Mouse (Mus musculus) lung, adult 18-20 months (tissue): Measurements from ENCODE around the gene Ghr.

Source experiments
- DNase-seq, 2 experiments: peaks; one replicate each; pipeline ENCODE4 v3.0.0; 2022; ENCODE audit warnings: mixed read lengths in 2 of 2

The Ghr gene

GRCm38 (mm10) chr15:3444448-3445020 is 138.8 kb downstream of the Ghr start:
- DNase-seq, result no peak

- peak in 1 of 2 experiments; percentile 60 for DNase-seq
These were observed 141.6 kb downstream of the Ghr start for GRCm38 (mm10) chr15:3441506-3442286.

- no peak for DNase-seq
These were observed 145.9 kb downstream of the Ghr start for GRCm38 (mm10) chr15:3437381-3437780.

GRCm38 (mm10) chr15:3435637-3436036 is 147.7 kb downstream of the Ghr start:
- no peak for DNase-seq

GRCm38 (mm10) chr15:3434461-3434860 is 148.8 kb downstream of the Ghr start:
- DNase-seq, result no peak

- DNase-seq, result peak; percentile 58 to 73
These were observed 150.0 kb downstream of the Ghr start for GRCm38 (mm10) chr15:3433281-3433680.

GRCm38 (mm10) chr15:3432823-3433222 is 150.5 kb downstream of the Ghr start:
- no peak for DNase-seq

- DNase-seq, result no peak
These were observed 153.9 kb downstream of the Ghr start for GRCm38 (mm10) chr15:3429417-3429816.

GRCm38 (mm10) chr15:3429001-3429400 is 154.3 kb downstream of the Ghr start:
- no peak for DNase-seq

GRCm38 (mm10) chr15:3426401-3426800 is 156.9 kb downstream of the Ghr start:
- no peak for DNase-seq

GRCm38 (mm10) chr15:3423177-3423576 is 160.1 kb downstream of the Ghr start:
- peak in 1 of 2 experiments; percentile 7 for DNase-seq

- peak; percentile 46 to 73 for DNase-seq
These were observed 165.6 kb downstream of the Ghr start for GRCm38 (mm10) chr15:3417699-3418098.

- no peak for DNase-seq
These were observed 170.2 kb downstream of the Ghr start for GRCm38 (mm10) chr15:3413103-3413502.

- no peak for DNase-seq
These were observed 174.8 kb downstream of the Ghr start for GRCm38 (mm10) chr15:3408478-3408877.

GRCm38 (mm10) chr15:3399196-3399595 is 184.1 kb downstream of the Ghr start:
- no peak for DNase-seq

- no peak for DNase-seq
These were observed 185.8 kb downstream of the Ghr start for GRCm38 (mm10) chr15:3397369-3398100.

GRCm38 (mm10) chr15:3396149-3396548 is 187.1 kb downstream of the Ghr start:
- DNase-seq, result peak in 1 of 2 experiments; percentile 10

- no peak for DNase-seq
These were observed 187.6 kb downstream of the Ghr start for GRCm38 (mm10) chr15:3395700-3396099.

GRCm38 (mm10) chr15:3390722-3391121 is 192.6 kb downstream of the Ghr start:
- no peak for DNase-seq

GRCm38 (mm10) chr15:3389011-3389410 is 194.3 kb downstream of the Ghr start:
- no peak for DNase-seq

- no peak for DNase-seq
These were observed 194.8 kb downstream of the Ghr start for GRCm38 (mm10) chr15:3388485-3388884.

- peak in 1 of 2 experiments; percentile 33 for DNase-seq
These were observed 199.5 kb downstream of the Ghr start for GRCm38 (mm10) chr15:3383788-3384187.

GRCm38 (mm10) chr15:3381413-3381812 is 201.9 kb downstream of the Ghr start:
- peak in 1 of 2 experiments; percentile 29 for DNase-seq
